Mouse (Mus musculus) limb, embryonic 14.5 days (tissue): ENCODE data around the gene Med22. TPM values are rescaled to one million over a fixed set of nuclear protein-coding genes. Genes with fewer than 3 reads are reported as not detected.
"Not testable (repeated sequence)": the region's sequence is repeated elsewhere in the genome, so short reads cannot be mapped to it uniquely, and the experiment has no call there.

ENCODE experiments used
- ATAC-seq: fragments of 200-750 bp; cut with Nextera tagmentation; 2 replicates; pipeline ENCODE4 v1.8.0; 2017; ENCODE audit warnings: low read depth, moderate number of reproducible peaks, moderate TSS enrichment; ENCODE audit not compliant: low FRiP score
- DNase-seq: peaks from one replicate; pipeline ENCODE4 v3.0.0-alpha.2; 2015; ENCODE audit warnings: low spot score
- H3K27ac ChIP-seq: fragments of 300-500 bp; sonication (generic); replicated peaks from 2 replicates; pipeline ENCODE4 v1.5.1; 2014; ENCODE audit warnings: low read depth, mild to moderate bottlenecking, low read length, moderate library complexity, mixed read lengths
- H3K27me3 ChIP-seq: fragments of 300-500 bp; sonication (generic); 2 replicates; pipeline ENCODE4 v1.6.1; 2014; ENCODE audit warnings: low read length, mixed read lengths; ENCODE audit not compliant: control insufficient read depth, insufficient read depth
- H3K36me3 ChIP-seq: fragments of 300-500 bp; sonication (generic); 2 replicates; pipeline ENCODE4 v1.6.1; 2014; ENCODE audit warnings: mild to moderate bottlenecking, low read length, moderate library complexity, mixed read lengths; ENCODE audit not compliant: control insufficient read depth, insufficient read depth
- H3K4me1 ChIP-seq: fragments of 300-500 bp; sonication (generic); 2 replicates; pipeline ENCODE4 v1.6.1; 2014; ENCODE audit warnings: antibody characterized with exemption, low read length, mixed read lengths; ENCODE audit not compliant: control insufficient read depth, insufficient read depth
- H3K4me2 ChIP-seq: fragments of 300-500 bp; sonication (generic); replicated peaks from 2 replicates; pipeline ENCODE4 v1.6.1; 2014; ENCODE audit warnings: low read depth, mild to moderate bottlenecking, low read length, moderate library complexity; ENCODE audit not compliant: severe bottlenecking
- H3K4me3 ChIP-seq: fragments of 300-500 bp; sonication (generic); replicated peaks from 2 replicates; pipeline ENCODE4 v1.5.1; 2014; ENCODE audit warnings: low read length
- H3K9ac ChIP-seq: fragments of 300-500 bp; sonication (generic); 2 replicates; pipeline ENCODE4 v1.6.1; 2014; ENCODE audit warnings: mild to moderate bottlenecking, low read depth, low read length, moderate library complexity; ENCODE audit not compliant: severe bottlenecking
- H3K9me3 ChIP-seq: fragments of 300-500 bp; sonication (generic); 2 replicates; pipeline ENCODE4 v1.6.1; 2016; ENCODE audit warnings: low read length; ENCODE audit not compliant: control insufficient read depth
- POLR2A ChIP-seq: fragments of 200-500 bp; IDR thresholded peaks from 2 replicates; pipeline ENCODE4 v1.8.0; 2012; ENCODE audit warnings: inconsistent platforms, mild to moderate bottlenecking, moderate library complexity, borderline replicate concordance; ENCODE audit not compliant: insufficient read depth, insufficient read length; ENCODE audit errors: extremely low read depth
- WGBS: fragments of 180-500 bp; shearing (Covaris S2); extraction: QIAGEN DNeasy Blood & Tissue Kit; methylation state at CpG from one replicate; pipeline ENCODE4 v1.1.7; 2014; 5-methylcytosine and 5-hydroxymethylcytosine counted together
- polyA plus RNA-seq, 2 experiments: library from polyadenylated mRNA; depleted of rRNA in 1 of 2; stranded (reverse) in 1 of 2; unstranded in 1 of 2; fragments of >200 nt; fragmentation: Nextera tagmentation in 1 of 2; extraction: Ambion mirVana in 1 of 2; gene quantifications; 2 replicates each; pipeline versions ENCODE4 v1.2.1 to v1.2.3; 2012 to 2014

Gene Med22
- polyA plus RNA-seq, 2 experiments: 32.7 to 49.0 TPM

DNA sequence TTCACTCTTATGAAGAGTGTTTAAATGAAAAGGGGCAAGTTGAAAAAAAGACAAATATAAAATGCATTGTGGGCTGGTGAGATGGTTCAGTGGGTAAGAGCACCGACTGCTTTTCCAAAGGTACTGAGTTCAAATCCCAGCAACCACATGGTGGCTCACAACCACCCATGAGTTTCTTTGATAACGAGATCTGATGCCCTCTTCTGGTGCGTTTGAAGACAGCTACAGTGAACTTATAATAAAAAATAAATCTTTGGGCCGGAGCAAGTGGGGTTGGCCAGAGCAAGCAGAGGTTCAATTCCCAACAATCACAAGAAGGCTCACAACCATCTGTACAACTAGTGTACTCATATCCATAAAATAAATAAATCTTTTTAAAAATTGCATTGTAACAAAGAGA, 14.6 kb downstream of the Med22 start:
- Histone ChIP-seq H3K4me2 (no peak overlapping the region), H3K27ac (no peak overlapping the region), H3K9ac (no peak overlapping the region), H3K27me3 (no peaks in the 10 kb centered on the region), H3K9me3 (no peaks in the 10 kb centered on the region), H3K4me3 (no peak overlapping the region), H3K36me3 (peaks cover 81% of the 10 kb centered on the region), H3K4me1 (no peaks in the 10 kb centered on the region)
- ATAC-seq (no peak), DNase-seq (no peak)
- WGBS: 97% methylated on average over 4 of the region's 4 CpGs
- TF ChIP-seq POLR2A: no peak

DNA sequence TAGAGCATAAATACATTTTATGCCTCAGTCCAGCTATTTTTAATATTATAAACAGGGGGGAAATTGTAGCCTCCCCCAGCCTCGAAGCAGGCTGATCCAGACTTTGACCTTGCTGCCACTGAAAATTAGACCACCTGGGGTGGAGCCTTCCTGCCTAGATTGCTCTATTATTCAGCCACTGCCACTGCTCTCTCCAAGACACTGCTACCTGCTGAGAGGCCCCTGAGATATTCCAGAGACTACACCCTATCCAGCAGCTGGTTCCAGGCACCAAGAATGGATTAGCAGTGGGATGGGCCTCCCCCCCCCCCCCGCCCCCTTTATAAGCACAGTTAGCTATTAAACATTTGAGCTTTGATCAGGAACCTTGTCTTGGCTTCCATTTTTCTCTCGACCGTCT, 24.3 kb downstream of the Med22 start:
- H3K4me2 ChIP-seq, H3K9me3 ChIP-seq, H3K27me3 ChIP-seq, ATAC-seq, H3K4me1 ChIP-seq, DNase-seq, H3K4me3 ChIP-seq, H3K27ac ChIP-seq, H3K9ac ChIP-seq: not testable (repeated sequence)
- peaks cover 22% of the 10 kb centered on the region for H3K36me3 ChIP-seq
- 60% methylated on average over 4 of the region's 4 CpGs for WGBS

DNA sequence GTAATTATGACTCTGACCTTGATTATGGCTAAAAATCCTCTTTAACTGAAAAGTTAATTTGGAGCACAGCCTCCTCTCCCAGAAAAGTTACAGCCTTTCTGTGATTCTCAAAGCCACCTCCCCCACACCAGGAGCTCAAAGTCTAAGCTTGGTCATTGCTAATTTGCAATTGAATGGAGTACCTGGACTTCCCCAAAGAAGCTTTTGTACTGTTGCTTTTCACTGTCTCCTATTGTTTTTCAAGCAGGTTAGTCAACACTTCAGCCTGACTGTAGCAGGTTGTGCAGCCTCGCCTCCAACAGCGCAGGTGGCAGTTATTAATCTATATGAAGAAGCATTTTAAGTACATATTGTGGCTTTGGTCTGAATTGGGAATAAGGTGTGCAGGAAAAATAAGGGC, 24.9 kb downstream of the Med22 start:
- H3K27ac ChIP-seq, H3K27me3 ChIP-seq, H3K4me2 ChIP-seq, H3K4me3 ChIP-seq, ATAC-seq, DNase-seq, H3K9ac ChIP-seq, H3K9me3 ChIP-seq, H3K4me1 ChIP-seq: not testable (repeated sequence)
- H3K36me3 ChIP-seq: peaks cover 16% of the 10 kb centered on the region
- WGBS: 90% methylated on average over 2 of the region's 2 CpGs

DNA sequence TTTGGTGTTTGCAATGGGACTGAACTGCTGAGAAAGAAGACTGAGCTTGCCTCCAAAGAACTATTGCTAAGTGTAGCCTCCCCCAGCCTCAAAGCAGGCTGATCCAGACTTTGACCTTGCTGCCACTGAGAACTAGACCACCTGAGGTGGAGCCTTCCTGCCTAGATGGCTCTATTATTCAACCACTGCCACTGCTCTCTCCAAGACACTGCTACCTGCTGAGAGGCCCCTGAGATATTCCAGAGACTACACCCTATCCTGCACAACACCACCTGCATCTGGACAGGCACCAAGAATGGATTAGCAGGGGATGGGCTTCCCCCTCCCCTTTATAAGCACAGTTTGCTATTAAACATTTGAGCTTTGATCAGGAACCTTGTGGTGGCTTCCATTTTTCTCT, 31.9 kb downstream of the Med22 start:
- Histone ChIP-seq H3K4me1 (no peaks in the 10 kb centered on the region), H3K27me3 (no peaks in the 10 kb centered on the region), H3K36me3 (no peaks in the 10 kb centered on the region), H3K4me2 (no peak overlapping the region), H3K9ac (no peak overlapping the region), H3K4me3 (no peak overlapping the region), H3K27ac (no peak overlapping the region), H3K9me3 (peaks cover 3% of the 10 kb centered on the region; the same call in 1 of the 2 replicates)
- ATAC-seq (no peak), DNase-seq (no peak)
- TF ChIP-seq POLR2A: no peak

DNA sequence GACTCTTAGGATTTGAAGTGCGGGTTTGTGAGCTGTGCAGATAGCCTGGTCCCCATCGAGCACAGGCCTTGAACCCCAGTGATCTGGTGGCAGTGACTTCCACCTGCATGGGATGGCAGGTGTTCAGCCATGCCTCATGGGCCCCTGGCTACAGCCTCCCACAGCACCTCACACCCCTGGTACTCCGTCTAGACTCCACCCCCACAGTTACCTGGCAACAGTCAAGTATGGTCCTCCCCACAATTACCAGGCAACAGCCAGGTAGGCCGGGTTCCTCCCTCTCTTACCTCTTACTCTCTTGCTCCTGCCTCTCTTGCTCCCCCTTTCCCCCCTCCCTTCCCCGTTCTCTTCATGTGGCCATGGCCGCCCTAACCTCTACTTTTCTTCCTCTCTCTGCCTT, 39.8 kb downstream of the Med22 start:
- DNase-seq (no peak), ATAC-seq (no peak)
- Histone ChIP-seq H3K9ac (no peak overlapping the region), H3K4me1 (no peaks in the 10 kb centered on the region), H3K4me3 (no peak overlapping the region), H3K4me2 (no peak overlapping the region), H3K27ac (no peak overlapping the region), H3K27me3 (no peaks in the 10 kb centered on the region), H3K9me3 (no peaks in the 10 kb centered on the region), H3K36me3 (no peaks in the 10 kb centered on the region)
- 62% methylated on average over 6 of the region's 6 CpGs for WGBS
- no peak for TF ChIP-seq POLR2A

DNA sequence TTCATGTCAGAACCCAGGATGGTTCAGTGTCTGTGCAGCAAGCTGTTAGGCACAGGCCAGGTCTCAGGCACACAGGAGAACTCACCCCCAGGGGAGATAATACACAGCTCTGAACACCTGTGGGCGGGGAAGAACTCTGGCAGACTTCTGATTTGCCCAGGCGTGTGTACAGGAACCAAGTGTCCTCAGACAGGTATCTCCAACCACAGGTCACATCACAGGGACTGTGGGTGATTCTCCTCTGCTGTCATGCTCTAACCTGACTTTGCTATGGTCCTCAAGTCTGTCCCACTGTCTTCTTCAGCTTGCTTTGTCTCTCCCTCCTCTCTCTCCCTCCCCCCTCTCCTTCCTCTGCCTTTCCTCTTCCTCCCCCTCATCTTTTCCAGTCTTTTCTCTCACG, 45.6 kb downstream of the Med22 start, which contains the start of gene Abo:
Gene Abo (minus strand): TSS at position 101 of the 400 bp plus-strand sequence.
- ATAC-seq (no peak), DNase-seq (no peak)
- Histone ChIP-seq H3K4me2 (no peak within 1 kb of the TSS), H3K4me3 (no peak within 1 kb of the TSS), H3K27me3 (no peaks in the 10 kb centered on the region), H3K27ac (no peak within 1 kb of the TSS), H3K9me3 (no peaks in the 10 kb centered on the region), H3K36me3 (no peaks in the 10 kb centered on the region), H3K4me1 (no peaks in the 10 kb centered on the region), H3K9ac (no peak within 1 kb of the TSS)
- 61% methylated on average over 3 of the region's 3 CpGs for WGBS
- no peak for TF ChIP-seq POLR2A
